Mouse (Mus musculus): ENCODE results near the gene Celf3.

DNA sequence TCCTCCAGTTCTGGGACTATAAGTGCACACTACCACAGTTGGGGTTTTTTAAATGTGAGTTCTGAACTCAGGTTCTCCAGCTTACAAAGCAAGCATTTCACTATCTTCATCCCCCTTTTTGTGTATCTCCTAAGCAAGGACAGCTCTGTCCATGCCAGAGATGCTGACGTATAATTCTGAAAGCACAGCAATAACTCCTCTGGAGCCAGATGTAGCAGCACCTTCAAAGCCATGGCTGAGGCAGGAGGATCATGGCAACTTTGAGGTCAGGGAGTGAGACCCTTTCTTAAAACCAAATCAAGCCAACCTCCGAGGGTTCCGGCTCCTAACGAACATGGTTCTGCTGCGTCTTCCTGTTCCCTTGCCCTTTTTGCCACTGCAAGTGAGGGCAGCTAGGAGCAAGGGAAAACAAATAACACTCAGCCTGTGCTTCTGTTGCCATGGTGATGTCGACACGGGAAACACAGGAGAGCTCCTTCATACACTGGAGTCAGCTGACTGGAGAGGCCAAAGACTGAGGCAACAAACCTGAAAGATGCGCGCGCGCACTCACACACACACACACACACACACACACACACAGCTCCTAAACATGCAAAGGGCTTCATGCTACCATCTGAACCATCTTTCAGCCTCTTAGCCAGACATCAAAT lies 14.0 kb upstream of the Celf3 start:
- TF ChIP-seq CTCF (IDR thresholded peaks at IDR 0.05) (no peak), EP300 (IDR thresholded peaks at IDR 0.05) (no peak)
